Mouse (Mus musculus): ENCODE data around the gene Macrod1. TPM values are rescaled to one million over a fixed set of nuclear protein-coding genes. Genes with fewer than 3 reads are reported as not detected.

Gene Macrod1
- polyA plus RNA-seq, 1 experiment, result 61.7 TPM

DNA sequence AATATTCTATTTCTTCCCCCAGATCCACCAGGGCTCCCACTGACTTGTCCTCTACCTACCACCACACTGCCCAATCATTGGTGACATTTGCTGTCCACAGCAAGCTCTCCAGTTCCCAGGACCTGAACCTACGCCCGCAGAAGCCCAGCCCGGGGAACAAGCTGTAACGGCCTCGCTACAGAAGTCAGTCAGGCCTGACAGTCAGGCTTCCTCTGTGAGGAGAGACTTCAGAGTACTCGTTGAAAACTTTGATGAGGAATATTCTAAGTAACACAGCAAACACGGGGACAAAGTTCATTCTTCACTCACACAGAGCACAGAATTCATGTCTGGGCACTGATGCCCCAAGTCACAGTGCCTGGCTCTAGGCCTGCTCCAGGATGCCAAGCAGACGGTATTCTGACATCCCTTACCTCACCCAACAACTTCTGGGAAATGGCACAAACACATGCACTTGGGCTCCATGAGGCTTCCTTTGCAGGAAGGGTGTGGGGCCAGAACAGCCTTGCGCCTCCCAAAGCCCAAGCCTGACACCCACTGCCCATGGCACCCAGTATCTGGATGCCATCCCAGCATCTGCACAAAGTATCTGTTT is 168.6 kb downstream of the Macrod1 start:
- Histone ChIP-seq H3K36me3 (ENCODE audit: control insufficient read depth, insufficient read depth, low read length) (no peaks in the 10 kb centered on the region), H3K4me3 (ENCODE audit: insufficient read depth, low read depth, low read length) (no peak overlapping the region), H3K27me3 (replicated peaks; ENCODE audit: control insufficient read depth, insufficient read depth, low read length) (no peaks in the 10 kb centered on the region), H3K27ac (ENCODE audit: insufficient read depth, low read depth, low read length) (0 out of 2 replicates have a peak overlapping the region, but pooled peaks have one; percentile 16), H3K4me1 (ENCODE audit: control insufficient read depth, insufficient read depth, low read length) (peaks cover 33% of the 10 kb centered on the region)
- WGBS, result 47% methylated on average over 9 of the region's 9 CpGs
- DNase-seq, result peak; percentile 87
- TF ChIP-seq POLR2A (IDR thresholded peaks at IDR 0.05; ENCODE audit: low read depth, low read length) (no peak), CTCF (conservative IDR thresholded peaks at IDR 0.05; ENCODE audit: insufficient read depth, insufficient read length, low read depth, low read length) (no peak)

DNA sequence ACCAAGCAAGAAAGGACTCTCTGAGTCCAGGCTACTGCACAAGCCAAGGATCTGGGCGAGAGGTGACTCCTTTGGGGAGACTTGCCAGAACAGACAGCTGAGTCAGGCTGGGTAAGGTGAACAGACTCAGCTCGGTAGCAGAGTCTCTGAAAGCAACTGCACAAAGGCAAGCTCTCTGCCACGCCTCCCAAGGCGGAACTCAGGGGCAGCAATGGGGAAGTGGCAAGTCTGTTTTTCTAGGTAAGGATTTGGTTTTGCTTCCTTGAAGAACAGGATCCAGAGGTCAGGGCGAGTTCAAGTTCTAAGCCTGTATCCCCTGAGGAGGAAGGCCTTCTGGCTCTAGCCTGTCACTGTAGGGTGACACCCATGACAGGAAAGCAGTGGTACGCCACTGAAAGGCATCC is 169.9 kb downstream of the Macrod1 start:
- H3K4me1 ChIP-seq (ENCODE audit: control insufficient read depth, insufficient read depth, low read length), result peaks cover 33% of the 10 kb centered on the region
- TF ChIP-seq CTCF (conservative IDR thresholded peaks at IDR 0.05; ENCODE audit: insufficient read depth, insufficient read length, low read depth, low read length), result no peak
- no peak for TF ChIP-seq POLR2A (IDR thresholded peaks at IDR 0.05; ENCODE audit: low read depth, low read length)
- peak overlapping the region; percentile 67 for H3K27ac ChIP-seq (ENCODE audit: insufficient read depth, low read depth, low read length)
- 55% methylated on average over 6 of the region's 6 CpGs for WGBS
- peak; percentile 89 for DNase-seq
- H3K4me3 ChIP-seq (ENCODE audit: insufficient read depth, low read depth, low read length), result no peak overlapping the region
- no peaks in the 10 kb centered on the region for H3K27me3 ChIP-seq (replicated peaks; ENCODE audit: control insufficient read depth, insufficient read depth, low read length)
- H3K36me3 ChIP-seq (ENCODE audit: control insufficient read depth, insufficient read depth, low read length), result no peaks in the 10 kb centered on the region

DNA sequence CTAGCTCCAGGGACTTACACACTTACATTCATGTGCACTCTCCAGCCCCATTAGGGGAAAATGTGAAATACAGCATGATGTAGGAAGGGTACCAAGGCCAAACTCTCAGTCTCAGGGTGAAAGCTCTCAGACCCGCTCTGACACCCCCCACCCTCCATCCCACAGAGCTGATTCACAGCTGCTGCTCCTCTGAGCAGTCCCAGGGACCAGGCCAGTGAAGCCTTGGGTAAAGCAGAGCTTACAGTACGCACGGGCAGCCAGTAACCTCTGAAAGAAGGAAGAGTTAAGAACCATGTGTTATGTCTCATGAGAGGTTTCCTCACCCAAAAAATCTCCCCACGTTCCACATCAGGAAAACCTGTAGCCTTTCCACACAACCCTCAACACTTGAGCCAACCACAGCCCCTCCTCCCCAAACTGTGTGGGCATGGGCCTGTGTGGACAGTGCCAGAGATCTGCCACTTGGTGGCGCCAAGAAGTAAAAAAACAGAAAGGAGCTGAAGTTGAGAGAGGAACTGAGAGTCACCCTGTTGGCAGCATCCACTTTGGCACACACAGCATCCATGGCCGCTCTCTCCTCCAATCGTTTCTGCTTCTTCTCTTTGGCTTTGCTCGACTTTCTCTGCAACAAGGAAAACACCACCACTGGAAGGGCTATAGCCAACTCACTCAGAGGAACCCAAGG is 178.1 kb downstream of the Macrod1 start:
- 39% methylated on average over 8 of the region's 8 CpGs for WGBS
- no peaks in the 10 kb centered on the region for H3K36me3 ChIP-seq (ENCODE audit: control insufficient read depth, insufficient read depth, low read length)
- DNase-seq, result peak; percentile 82

DNA sequence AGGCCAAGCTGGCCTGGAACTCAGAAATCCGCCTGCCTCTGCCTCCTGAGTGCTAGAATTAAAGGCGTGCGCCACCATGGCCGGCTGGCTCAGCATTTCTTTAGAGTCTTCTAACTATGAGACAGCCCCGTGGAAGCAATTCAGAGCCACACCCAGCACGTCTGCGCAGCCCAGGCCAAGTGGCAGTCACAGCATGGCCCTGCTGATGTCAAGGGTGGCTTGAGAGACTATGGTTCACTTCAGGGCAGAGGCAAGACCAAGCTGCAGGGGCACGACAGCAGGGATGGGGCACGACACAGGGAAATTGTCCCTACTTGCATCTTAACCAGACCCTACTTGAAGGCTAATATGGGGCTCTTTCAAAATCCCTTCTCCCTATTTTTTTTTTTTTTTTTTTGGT is 178.9 kb downstream of the Macrod1 start:
- WGBS, result 91% methylated on average over 9 of the region's 9 CpGs
- Histone ChIP-seq H3K27ac (ENCODE audit: insufficient read depth, low read depth, low read length) (no peak overlapping the region), H3K36me3 (ENCODE audit: control insufficient read depth, insufficient read depth, low read length) (no peaks in the 10 kb centered on the region), H3K4me3 (ENCODE audit: insufficient read depth, low read depth, low read length) (no peak overlapping the region), H3K27me3 (replicated peaks; ENCODE audit: control insufficient read depth, insufficient read depth, low read length) (no peaks in the 10 kb centered on the region), H3K4me1 (ENCODE audit: control insufficient read depth, insufficient read depth, low read length) (peaks cover 2% of the 10 kb centered on the region; the same call in 1 of the 2 replicates)
- TF ChIP-seq CTCF (conservative IDR thresholded peaks at IDR 0.05; ENCODE audit: insufficient read depth, insufficient read length, low read depth, low read length), result no peak
- TF ChIP-seq POLR2A (IDR thresholded peaks at IDR 0.05; ENCODE audit: low read depth, low read length), result no peak
- DNase-seq, result no peak

More for the DNA sequence above, 178.1 kb downstream of the Macrod1 start:
- TF ChIP-seq POLR2A (IDR thresholded peaks at IDR 0.05; ENCODE audit: low read depth, low read length), result no peak
- peak; percentile 80 for TF ChIP-seq CTCF (conservative IDR thresholded peaks at IDR 0.05; ENCODE audit: insufficient read depth, insufficient read length, low read depth, low read length)
- H3K27me3 ChIP-seq (replicated peaks; ENCODE audit: control insufficient read depth, insufficient read depth, low read length), result no peaks in the 10 kb centered on the region
- H3K27ac ChIP-seq (ENCODE audit: insufficient read depth, low read depth, low read length), result no peak overlapping the region
- no peak overlapping the region for H3K4me3 ChIP-seq (ENCODE audit: insufficient read depth, low read depth, low read length)
- H3K4me1 ChIP-seq (ENCODE audit: control insufficient read depth, insufficient read depth, low read length), result no peaks in the 10 kb centered on the region

DNA sequence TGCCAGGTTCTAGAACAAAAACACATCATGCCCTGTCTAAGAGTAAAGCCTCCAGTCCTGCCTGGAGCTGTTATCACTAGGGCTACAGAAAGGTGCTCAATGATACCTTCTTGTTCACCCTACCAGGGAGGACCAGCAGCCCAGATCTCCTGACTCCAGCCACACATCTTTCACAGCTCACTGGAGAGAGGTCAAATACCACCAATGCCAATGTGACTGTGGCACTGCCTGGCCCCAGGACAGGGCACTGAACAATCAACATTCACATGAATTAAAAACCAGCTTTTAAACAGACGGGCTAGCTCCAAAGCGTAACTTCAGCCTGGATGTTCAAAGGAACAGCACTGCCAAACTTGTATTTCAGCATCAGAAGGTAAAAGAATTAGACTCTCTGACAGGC is 179.4 kb downstream of the Macrod1 start:
- peaks cover 2% of the 10 kb centered on the region; the same call in 1 of the 2 replicates for H3K4me1 ChIP-seq (ENCODE audit: control insufficient read depth, insufficient read depth, low read length)
- H3K36me3 ChIP-seq (ENCODE audit: control insufficient read depth, insufficient read depth, low read length), result no peaks in the 10 kb centered on the region
- H3K27ac ChIP-seq (ENCODE audit: insufficient read depth, low read depth, low read length), result no peak overlapping the region; the same call in 1 of the 2 replicates
- H3K27me3 ChIP-seq (replicated peaks; ENCODE audit: control insufficient read depth, insufficient read depth, low read length), result no peaks in the 10 kb centered on the region
- peak; percentile 65 for DNase-seq
- TF ChIP-seq POLR2A (IDR thresholded peaks at IDR 0.05; ENCODE audit: low read depth, low read length), result no peak
- TF ChIP-seq CTCF (conservative IDR thresholded peaks at IDR 0.05; ENCODE audit: insufficient read depth, insufficient read length, low read depth, low read length), result no peak
- no peak overlapping the region for H3K4me3 ChIP-seq (ENCODE audit: insufficient read depth, low read depth, low read length)
- 59% methylated on average over 2 of the region's 2 CpGs for WGBS

DNA sequence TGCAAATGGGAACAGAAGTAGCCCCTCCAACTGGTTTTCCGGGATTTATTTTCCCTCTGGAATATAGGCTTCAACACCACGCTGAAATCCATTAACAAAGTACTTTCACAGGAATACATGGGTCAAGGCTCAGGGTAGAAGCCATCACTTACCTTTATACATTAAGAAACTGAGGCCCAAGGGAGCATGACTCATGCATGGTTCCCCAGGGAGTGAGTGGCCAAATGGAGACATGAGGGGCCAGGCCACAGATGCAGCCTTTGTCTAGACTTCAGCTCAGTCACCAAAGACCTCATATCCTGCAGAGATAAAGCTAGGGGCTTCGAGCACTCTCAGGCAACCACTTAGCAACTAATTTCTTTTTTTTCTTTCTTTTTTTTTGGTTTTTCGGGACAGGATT is 180.1 kb downstream of the Macrod1 start:
- no peak overlapping the region for H3K4me3 ChIP-seq (ENCODE audit: insufficient read depth, low read depth, low read length)
- no peaks in the 10 kb centered on the region for H3K27me3 ChIP-seq (replicated peaks; ENCODE audit: control insufficient read depth, insufficient read depth, low read length)
- TF ChIP-seq CTCF (conservative IDR thresholded peaks at IDR 0.05; ENCODE audit: insufficient read depth, insufficient read length, low read depth, low read length) (no peak), POLR2A (IDR thresholded peaks at IDR 0.05; ENCODE audit: low read depth, low read length) (no peak)
- no peak overlapping the region for H3K27ac ChIP-seq (ENCODE audit: insufficient read depth, low read depth, low read length)
- H3K36me3 ChIP-seq (ENCODE audit: control insufficient read depth, insufficient read depth, low read length), result no peaks in the 10 kb centered on the region
- peaks cover 2% of the 10 kb centered on the region; the same call in 1 of the 2 replicates for H3K4me1 ChIP-seq (ENCODE audit: control insufficient read depth, insufficient read depth, low read length)
- DNase-seq, result no peak
- WGBS, result 85% methylated on average over 4 of the region's 4 CpGs

DNA sequence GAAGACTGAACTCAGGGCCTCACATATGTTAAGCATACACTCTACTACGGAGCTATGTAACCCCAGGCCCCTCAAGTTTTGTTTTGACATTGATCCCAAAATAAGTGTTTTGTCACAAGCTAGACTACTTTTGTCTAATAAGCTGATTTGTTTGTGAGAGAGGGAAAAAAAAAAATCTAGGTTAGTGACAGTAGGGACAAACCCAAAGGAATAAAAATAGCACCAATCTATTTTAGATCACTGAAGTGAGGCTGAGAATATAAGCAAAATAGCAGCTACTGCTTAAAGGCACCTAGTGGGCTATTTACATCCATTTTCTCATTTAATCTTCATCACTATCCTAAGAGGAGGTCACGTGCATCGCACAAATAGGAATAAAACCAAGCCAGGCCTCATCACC is 183.0 kb downstream of the Macrod1 start:
- Histone ChIP-seq H3K27me3 (replicated peaks; ENCODE audit: control insufficient read depth, insufficient read depth, low read length) (no peaks in the 10 kb centered on the region), H3K27ac (ENCODE audit: insufficient read depth, low read depth, low read length) (no peak overlapping the region), H3K4me1 (ENCODE audit: control insufficient read depth, insufficient read depth, low read length) (peaks cover 2% of the 10 kb centered on the region; the same call in 1 of the 2 replicates), H3K4me3 (ENCODE audit: insufficient read depth, low read depth, low read length) (0 out of 2 replicates have a peak overlapping the region, but pooled peaks have one; percentile 74), H3K36me3 (ENCODE audit: control insufficient read depth, insufficient read depth, low read length) (no peaks in the 10 kb centered on the region)
- DNase-seq, result no peak
- WGBS, result 71% methylated on average over 3 of the region's 3 CpGs
- TF ChIP-seq CTCF (conservative IDR thresholded peaks at IDR 0.05; ENCODE audit: insufficient read depth, insufficient read length, low read depth, low read length) (no peak), POLR2A (IDR thresholded peaks at IDR 0.05; ENCODE audit: low read depth, low read length) (no peak)
